Mouse (Mus musculus) stomach, embryonic 16.5 days (tissue): ENCODE results near the gene Rnft1. TPM values are rescaled to one million over a fixed set of nuclear protein-coding genes. Genes with fewer than 3 reads are reported as not detected.

ENCODE experiments used
- ATAC-seq: fragments of 200-750 bp; cut with Nextera tagmentation; 2 replicates; pipeline ENCODE4 v1.8.0; 2017; ENCODE audit warnings: moderate number of reproducible peaks, moderate TSS enrichment; ENCODE audit not compliant: insufficient read depth, low FRiP score
- H3K27ac ChIP-seq: fragments of 300-500 bp; sonication (generic); 2 replicates; pipeline ENCODE4 v1.5.1; 2014; ENCODE audit warnings: low read length
- H3K27me3 ChIP-seq: fragments of 300-500 bp; sonication (generic); 2 replicates; pipeline ENCODE4 v1.6.1; 2014; ENCODE audit warnings: low read length, control low read depth, mixed read lengths; ENCODE audit not compliant: control insufficient read depth, insufficient read depth
- H3K36me3 ChIP-seq: fragments of 300-500 bp; sonication (generic); 2 replicates; pipeline ENCODE4 v1.6.1; 2014; ENCODE audit warnings: low read length; ENCODE audit not compliant: control insufficient read depth, insufficient read depth
- H3K4me1 ChIP-seq: fragments of 300-500 bp; sonication (generic); 2 replicates; pipeline ENCODE4 v1.6.1; 2014; ENCODE audit warnings: low read length, control low read depth, mixed read lengths; ENCODE audit not compliant: control insufficient read depth, insufficient read depth
- H3K4me2 ChIP-seq: fragments of 300-500 bp; sonication (generic); 2 replicates; pipeline ENCODE4 v1.6.1; 2014; ENCODE audit warnings: low read depth, low read length, mixed read lengths
- H3K4me3 ChIP-seq: fragments of 300-500 bp; sonication (generic); replicated peaks from 2 replicates; pipeline ENCODE4 v1.5.1; 2014; ENCODE audit warnings: mild to moderate bottlenecking, low read length
- H3K9ac ChIP-seq: fragments of 300-500 bp; sonication (generic); 2 replicates; pipeline ENCODE4 v1.6.1; 2014; ENCODE audit warnings: low read length
- H3K9me3 ChIP-seq: fragments of 300-500 bp; sonication (generic); replicated peaks from 2 replicates; pipeline ENCODE4 v1.6.1; 2016; ENCODE audit warnings: low read length, control low read depth; ENCODE audit not compliant: control insufficient read depth
- WGBS: fragments of 180-500 bp; shearing (Covaris S2); extraction: QIAGEN DNeasy Blood & Tissue Kit; methylation state at CpG from one replicate; pipeline ENCODE4 v1.1.7; 2014; 5-methylcytosine and 5-hydroxymethylcytosine counted together
- polyA plus RNA-seq: library from polyadenylated mRNA; unstranded; fragments of >200 nt; fragmentation: Nextera tagmentation; extraction: Ambion mirVana; gene quantifications from 2 replicates; pipeline ENCODE4 v1.2.1, GENCODE M21; 2015

Rnft1 gene
- polyA plus RNA-seq, 1 experiment from 2014 or later = 68.1 TPM

GRCm38 (mm10) chr11:86534201-86534910, 49.9 kb downstream of the Rnft1 start:
- Histone ChIP-seq H3K36me3 (peaks cover 9% of the 10 kb centered on the region; the same call in 1 of the 2 replicates), H3K27ac (no peak overlapping the region), H3K4me3 (no peak overlapping the region), H3K4me1 (no peaks in the 10 kb centered on the region), H3K9ac (no peak overlapping the region), H3K4me2 (no peak overlapping the region), H3K27me3 (no peaks in the 10 kb centered on the region), H3K9me3 (no peaks in the 10 kb centered on the region)
- no peak for ATAC-seq
- WGBS = 85% methylated on average over 5 of the region's 5 CpGs

GRCm38 (mm10) chr11:86538786-86539185, 54.3 kb downstream of the Rnft1 start:
- 97% methylated on average over 4 of the region's 4 CpGs for WGBS
- Histone ChIP-seq H3K9ac (no peak overlapping the region), H3K36me3 (0 out of 2 replicates have a peak, but pooled peaks cover 2% of the 10 kb centered on the region), H3K27ac (no peak overlapping the region), H3K9me3 (no peaks in the 10 kb centered on the region), H3K27me3 (no peaks in the 10 kb centered on the region), H3K4me3 (no peak overlapping the region), H3K4me2 (no peak overlapping the region), H3K4me1 (peaks cover 3% of the 10 kb centered on the region)
- ATAC-seq = no peak

- Histone ChIP-seq H3K4me2 (no peak overlapping the region), H3K4me3 (no peak overlapping the region), H3K4me1 (peaks cover 3% of the 10 kb centered on the region), H3K9me3 (no peaks in the 10 kb centered on the region), H3K9ac (no peak overlapping the region), H3K27me3 (no peaks in the 10 kb centered on the region), H3K36me3 (no peaks in the 10 kb centered on the region), H3K27ac (no peak overlapping the region)
- no peak for ATAC-seq
- WGBS = 85% methylated on average over 6 of the region's 6 CpGs
Observed at GRCm38 (mm10) chr11:86539716-86540475, 55.4 kb downstream of the Rnft1 start.

- no peaks in the 10 kb centered on the region for H3K9me3 ChIP-seq
- WGBS = 84% methylated on average over 2 of the region's 2 CpGs
- no peak overlapping the region for H3K4me3 ChIP-seq
- H3K4me2 ChIP-seq = no peak overlapping the region
- H3K27me3 ChIP-seq = no peaks in the 10 kb centered on the region
- no peak for ATAC-seq
- H3K9ac ChIP-seq = no peak overlapping the region
- peaks cover 3% of the 10 kb centered on the region for H3K4me1 ChIP-seq
- no peak overlapping the region for H3K27ac ChIP-seq
- H3K36me3 ChIP-seq = no peaks in the 10 kb centered on the region
Observed at GRCm38 (mm10) chr11:86540476-86540845, 56.0 kb downstream of the Rnft1 start.

GRCm38 (mm10) chr11:86542851-86543250, 58.4 kb downstream of the Rnft1 start:
- no peaks in the 10 kb centered on the region for H3K36me3 ChIP-seq
- WGBS = 87% methylated on average over 1 of the region's 1 CpGs
- peak overlapping the region; percentile 76; the same call in 1 of the 2 replicates for H3K4me2 ChIP-seq

GRCm38 (mm10) chr11:86543960-86544638, 59.6 kb downstream of the Rnft1 start:
- ATAC-seq = peak; percentile 68
- H3K9ac ChIP-seq = peak overlapping the region; percentile 97
- peaks cover 3% of the 10 kb centered on the region for H3K4me1 ChIP-seq
- WGBS = under 1% methylated on average over 49 of the region's 50 CpGs
- no peaks in the 10 kb centered on the region for H3K36me3 ChIP-seq
- H3K27me3 ChIP-seq = no peaks in the 10 kb centered on the region
- H3K9me3 ChIP-seq = no peaks in the 10 kb centered on the region
- H3K4me3 ChIP-seq = peak overlapping the region; percentile 93
- H3K27ac ChIP-seq = peak overlapping the region; percentile 91
- H3K4me2 ChIP-seq = peak overlapping the region; percentile 76

More at GRCm38 (mm10) chr11:86542851-86543250, 58.4 kb downstream of the Rnft1 start:
- no peak overlapping the region for H3K4me3 ChIP-seq
- H3K27me3 ChIP-seq = no peaks in the 10 kb centered on the region
- H3K4me1 ChIP-seq = peaks cover 3% of the 10 kb centered on the region
- H3K27ac ChIP-seq = no peak overlapping the region
- no peaks in the 10 kb centered on the region for H3K9me3 ChIP-seq
- no peak overlapping the region for H3K9ac ChIP-seq
- no peak for ATAC-seq

GRCm38 (mm10) chr11:86544639-86545299, 60.3 kb downstream of the Rnft1 start, which contains the start of the genes Rps6kb1 and Tubd1:
TSS of gene Rps6kb1 (minus strand) at chr11:86544805.
TSS of gene Tubd1 (plus strand) at chr11:86544991.
- Histone ChIP-seq H3K27me3 (no peaks in the 10 kb centered on the region), H3K9ac (peak within 1 kb of the TSS; percentile 97), H3K4me1 (peaks cover 3% of the 10 kb centered on the region), H3K36me3 (peaks cover 4% of the 10 kb centered on the region; the same call in 1 of the 2 replicates), H3K27ac (peak within 1 kb of the TSS; percentile 91), H3K9me3 (no peaks in the 10 kb centered on the region), H3K4me2 (peak within 1 kb of the TSS; percentile 76), H3K4me3 (peak within 1 kb of the TSS; percentile 93)
- ATAC-seq = peak; percentile 97
- under 1% methylated on average over 43 of the region's 43 CpGs for WGBS

- Histone ChIP-seq H3K4me1 (peaks cover 3% of the 10 kb centered on the region), H3K27ac (peak overlapping the region; percentile 91), H3K9me3 (no peaks in the 10 kb centered on the region), H3K4me2 (peak overlapping the region; percentile 58), H3K4me3 (peak overlapping the region; percentile 93), H3K36me3 (peaks cover 8% of the 10 kb centered on the region), H3K27me3 (no peaks in the 10 kb centered on the region), H3K9ac (peak overlapping the region; percentile 71)
- WGBS = 74% methylated on average over 8 of the region's 8 CpGs
- no peak for ATAC-seq
Observed at GRCm38 (mm10) chr11:86545556-86545955, 61.1 kb downstream of the Rnft1 start.
